Mouse (Mus musculus): ENCODE data around the gene Mup1. TPM values are rescaled to one million over a fixed set of nuclear protein-coding genes. Genes with fewer than 3 reads are reported as not detected.
"Not testable (repeated sequence)": the region's sequence is repeated elsewhere in the genome, so short reads cannot be mapped to it uniquely, and the experiment has no call there.

Gene Mup1
- polyA plus RNA-seq (2012; rRNA removed) = not detected in 2 replicates

GRCm38 (mm10) chr4:60501860-60502259 lies at the start of gene Mup1:
Mup1 (minus strand) TSS chr4:60501960.
- not testable (repeated sequence) for DNase-seq (ENCODE audit: low spot score)

Other genes with a start within 250 kb of the Mup1 start
- gene Mup9, start 80.0 kb downstream of the Mup1 start, polyA plus RNA-seq (2012; rRNA removed) = not detected in 2 replicates
- 4.1 TPM in 1 of 2 replicates, not detected in the other for gene Mup10, start 80.2 kb upstream of the Mup1 start, polyA plus RNA-seq (2012; rRNA removed)
- gene Mup11, start 160.5 kb upstream of the Mup1 start, polyA plus RNA-seq (2012; rRNA removed) = 0.80 and 1.1 TPM in 2 replicates
- not detected in 2 replicates for gene Mup12, start 239.4 kb upstream of the Mup1 start, polyA plus RNA-seq (2012; rRNA removed)